Mouse (Mus musculus) stomach, postnatal 0 days (tissue): Measurements from ENCODE around the gene Grap2.

Experiments
- CTCF ChIP-seq: IDR thresholded peaks from 2 replicates; pipeline ENCODE4 v1.5.1; 2016; ENCODE audit warnings: antibody characterized with exemption, low read depth, mild to moderate bottlenecking, moderate library complexity
- EP300 ChIP-seq: optimal IDR thresholded peaks from 2 replicates; pipeline ENCODE3; 2016; ENCODE audit warnings: antibody characterized with exemption

DNA sequence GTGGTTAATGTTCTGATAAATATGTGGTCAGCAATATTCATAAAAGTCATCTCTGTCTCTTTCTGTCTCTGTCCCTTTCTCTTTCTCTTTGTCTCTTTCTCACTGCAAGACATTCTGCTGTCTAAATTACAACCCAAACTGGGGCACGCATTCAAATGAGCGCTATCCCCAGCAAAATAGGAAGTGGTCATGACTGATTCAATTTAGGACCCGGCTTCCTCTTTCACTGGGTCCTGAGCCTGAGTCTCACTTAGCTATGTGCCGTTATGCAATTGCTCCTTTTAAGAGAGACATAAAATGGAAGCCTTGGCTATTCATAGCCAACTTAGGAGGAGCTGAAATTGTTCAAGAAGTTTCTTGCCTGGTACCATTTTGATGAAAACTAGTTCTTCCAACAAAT, 47.4 kb downstream of the Grap2 start:
- TF ChIP-seq CTCF, result no peak
- TF ChIP-seq EP300, result no peak
